Mouse (Mus musculus) heart, postnatal 0 days (tissue): ENCODE measurements around the gene Galk1.

ENCODE experiments used
- CTCF ChIP-seq: IDR thresholded peaks from 2 replicates; pipeline ENCODE4 v1.5.1; 2016; ENCODE audit warnings: antibody characterized with exemption, control low read depth, low read depth
- EP300 ChIP-seq: IDR thresholded peaks from 2 replicates; pipeline ENCODE4 v1.6.1; 2016; ENCODE audit warnings: antibody characterized with exemption, low read depth

- TF ChIP-seq CTCF (no peak), EP300 (no peak)
Observed at GRCm38 (mm10) chr11:115968731-115969405, 43.7 kb downstream of the Galk1 start.
